Mouse (Mus musculus) liver, adult 2 months (tissue): ENCODE results near the gene Eif2d. TPM values are rescaled to one million over a fixed set of nuclear protein-coding genes. Genes with fewer than 3 reads are reported as not detected.

Source experiments
- DNase-seq: peaks from one replicate; pipeline ENCODE4 v3.0.0-alpha.2; 2011; ENCODE audit warnings: low read depth, low spot score; ENCODE audit errors: extremely low read depth
- H3K27ac ChIP-seq: fragments of 200-500 bp; replicated peaks from 2 replicates; pipeline ENCODE4 v1.5.1; 2012; ENCODE audit warnings: low read depth, mild to moderate bottlenecking, control low read depth, inconsistent platforms, low read length; ENCODE audit not compliant: insufficient read depth
- H3K27me3 ChIP-seq: fragments of 200-500 bp; 2 replicates; pipeline ENCODE4 v1.6.1; 2012; ENCODE audit warnings: mild to moderate bottlenecking, moderate library complexity, low read length, inconsistent platforms; ENCODE audit not compliant: control insufficient read depth, insufficient read depth
- H3K36me3 ChIP-seq: fragments of 200-500 bp; 2 replicates; pipeline ENCODE4 v1.6.1; 2012; ENCODE audit warnings: low read length, inconsistent platforms; ENCODE audit not compliant: control insufficient read depth, insufficient read depth
- H3K4me1 ChIP-seq: fragments of 200-500 bp; 2 replicates; pipeline ENCODE4 v1.6.1; 2011; ENCODE audit warnings: low read length; ENCODE audit not compliant: control insufficient read depth, insufficient read depth
- H3K4me3 ChIP-seq: fragments of 200-500 bp; 2 replicates; pipeline ENCODE4 v1.5.1; 2011; ENCODE audit warnings: low read depth, mild to moderate bottlenecking, control low read depth, low read length, moderate library complexity; ENCODE audit not compliant: insufficient read depth
- H3K79me2 ChIP-seq: fragments of 200-500 bp; 2 replicates; pipeline ENCODE4 v1.6.1; 2012; ENCODE audit warnings: inconsistent platforms, mild to moderate bottlenecking, low read length, moderate library complexity; ENCODE audit not compliant: control insufficient read depth, insufficient read depth
- H3K9ac ChIP-seq: fragments of 200-500 bp; 2 replicates; pipeline ENCODE4 v1.6.1; 2012; ENCODE audit warnings: low read depth, mild to moderate bottlenecking, control low read depth, inconsistent platforms, low read length
- CTCF ChIP-seq: fragments of 200-500 bp; IDR thresholded peaks from 2 replicates; pipeline ENCODE4 v1.5.1; 2011; ENCODE audit warnings: low read depth, low read length, control low read depth
- POLR2A ChIP-seq: fragments of 200-500 bp; IDR thresholded peaks from 2 replicates; pipeline ENCODE4 v1.6.1; 2011; ENCODE audit warnings: low read length, control low read depth; ENCODE audit not compliant: insufficient read depth; ENCODE audit errors: extremely low read depth
- whole genome bisulfite sequencing: fragments of 180-500 bp; shearing (Covaris S2); methylation state at CpG from one replicate; pipeline ENCODE4 v1.1.7; 2018; 5-methylcytosine and 5-hydroxymethylcytosine counted together
- polyA plus RNA-seq: library from polyadenylated mRNA; depleted of rRNA; stranded (reverse); fragments of >200 nt; gene quantifications from 2 replicates; pipeline ENCODE4 v1.2.3, GENCODE M21; 2012
- total RNA-seq: library from RNA; depleted of rRNA; stranded (reverse); fragments of >200 nt; gene quantifications from 2 replicates; pipeline ENCODE4 v1.2.3, GENCODE M21; 2014

The Eif2d gene
- total and polyA plus RNA-seq, 2 experiments, result 20.9 to 28.9 TPM

GRCm38 (mm10) chr1:131193746-131194145, 40.8 kb downstream of the Eif2d start:
- no peak for DNase-seq
- H3K36me3 ChIP-seq, result no peaks in the 10 kb centered on the region
- WGBS, result 51% methylated on average over 3 of the region's 3 CpGs
- peaks cover 13% of the 10 kb centered on the region; the same call in 1 of the 2 replicates for H3K79me2 ChIP-seq
- no peak overlapping the region for H3K4me3 ChIP-seq
- H3K27ac ChIP-seq, result no peak overlapping the region
- H3K4me1 ChIP-seq, result peaks cover 3% of the 10 kb centered on the region
- TF ChIP-seq POLR2A (no peak), CTCF (no peak)
- H3K27me3 ChIP-seq, result no peaks in the 10 kb centered on the region
- no peak overlapping the region for H3K9ac ChIP-seq

DNA sequence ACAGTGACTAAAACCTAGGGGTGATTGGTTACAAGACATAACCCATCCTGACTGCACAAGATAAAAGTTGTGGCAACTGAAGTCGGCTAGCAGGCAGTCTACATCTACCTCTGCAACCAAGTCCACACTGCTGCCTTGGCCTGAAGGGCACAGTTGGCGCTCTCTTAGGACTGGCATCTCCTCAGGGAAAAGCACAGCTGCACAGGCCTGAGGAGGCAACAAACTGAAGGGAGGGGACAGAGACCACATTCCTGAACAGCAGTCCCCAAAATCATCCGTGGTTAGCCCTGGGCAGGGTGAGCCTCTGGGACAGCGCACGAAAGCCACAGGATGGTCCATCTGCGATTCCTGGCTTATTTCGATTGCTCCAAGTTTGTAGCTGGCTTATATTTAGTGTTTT, 42.7 kb downstream of the Eif2d start:
- no peak for DNase-seq
- no peak for TF ChIP-seq POLR2A
- TF ChIP-seq CTCF, result no peak
- H3K79me2 ChIP-seq, result peaks cover 13% of the 10 kb centered on the region; the same call in 1 of the 2 replicates
- no peaks in the 10 kb centered on the region for H3K27me3 ChIP-seq
- H3K9ac ChIP-seq, result no peak overlapping the region
- no peak overlapping the region for H3K4me3 ChIP-seq
- H3K27ac ChIP-seq, result no peak overlapping the region
- H3K4me1 ChIP-seq, result peaks cover 8% of the 10 kb centered on the region
- no peaks in the 10 kb centered on the region for H3K36me3 ChIP-seq
- WGBS, result 75% methylated on average over 7 of the region's 7 CpGs

DNA sequence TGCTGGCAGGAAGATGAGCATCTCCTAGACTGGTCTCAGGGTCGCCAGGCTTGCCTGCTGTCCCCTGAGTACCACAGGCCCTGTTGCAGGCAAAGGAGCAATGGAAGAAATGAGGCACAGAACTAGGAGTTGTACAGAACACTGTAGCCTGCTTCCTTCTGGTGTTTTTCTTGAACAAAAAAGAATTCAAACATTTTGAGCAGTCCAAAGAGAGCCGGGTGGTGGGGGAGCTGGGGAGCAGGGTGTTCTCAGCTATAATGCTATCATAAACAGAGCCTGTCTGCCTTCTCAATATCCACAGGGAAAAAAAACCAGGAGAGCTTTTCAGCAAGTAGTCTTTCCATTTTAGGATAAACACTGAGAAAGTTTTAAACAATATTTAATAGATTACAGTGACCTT, 43.1 kb downstream of the Eif2d start:
- Histone ChIP-seq H3K4me3 (no peak overlapping the region), H3K27me3 (no peaks in the 10 kb centered on the region), H3K9ac (no peak overlapping the region), H3K4me1 (peaks cover 8% of the 10 kb centered on the region), H3K36me3 (no peaks in the 10 kb centered on the region), H3K79me2 (peaks cover 13% of the 10 kb centered on the region; the same call in 1 of the 2 replicates), H3K27ac (no peak overlapping the region)
- no peak for DNase-seq
- TF ChIP-seq POLR2A, result no peak
- no peak for TF ChIP-seq CTCF
- 72% methylated on average over 2 of the region's 2 CpGs for WGBS

- H3K36me3 ChIP-seq, result no peaks in the 10 kb centered on the region
- 28% methylated on average over 9 of the region's 9 CpGs for WGBS
- no peaks in the 10 kb centered on the region for H3K27me3 ChIP-seq
- TF ChIP-seq POLR2A (no peak), CTCF (no peak)
- H3K4me3 ChIP-seq, result no peak overlapping the region
- peak; percentile 70 for DNase-seq
- H3K27ac ChIP-seq, result peak overlapping the region; percentile 82
- peak overlapping the region; percentile 31; the same call in 1 of the 2 replicates for H3K9ac ChIP-seq
- H3K79me2 ChIP-seq, result peaks cover 9% of the 10 kb centered on the region; the same call in 1 of the 2 replicates
- H3K4me1 ChIP-seq, result peaks cover 8% of the 10 kb centered on the region
Observed at GRCm38 (mm10) chr1:131198417-131198960, 45.5 kb downstream of the Eif2d start.

DNA sequence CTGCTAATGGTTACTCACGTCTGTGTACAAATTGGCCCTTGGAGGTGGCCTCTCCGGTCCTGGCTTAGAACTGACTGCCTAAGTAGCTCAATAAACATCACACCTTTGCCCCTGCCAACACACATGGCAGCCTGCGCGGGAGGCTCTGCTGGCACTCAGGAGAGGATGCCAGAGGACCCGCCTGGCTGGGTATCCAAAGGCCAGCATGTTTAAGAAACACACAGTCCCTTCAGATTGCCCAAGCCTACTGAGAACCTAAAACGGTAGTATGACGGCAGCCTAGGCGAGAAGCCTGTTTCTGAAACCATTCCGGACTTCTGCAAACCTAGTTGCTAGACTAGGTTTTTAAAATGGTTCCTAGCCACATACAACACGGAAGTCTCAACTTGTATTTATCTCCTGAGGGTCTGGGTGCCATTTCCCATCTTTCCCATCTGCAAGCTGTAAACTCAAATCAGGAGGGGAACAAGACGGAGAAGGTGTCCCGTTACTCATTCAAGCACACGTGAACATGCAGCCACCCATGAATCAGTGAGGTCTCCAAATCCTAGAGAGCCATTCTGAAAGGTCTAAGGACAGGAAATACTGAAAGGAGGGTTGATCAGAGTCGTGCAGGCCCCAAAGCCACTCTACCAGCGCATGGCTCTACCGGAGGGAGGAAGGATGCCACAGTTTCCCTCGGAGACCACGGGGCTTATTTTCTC, 46.3 kb downstream of the Eif2d start:
- Histone ChIP-seq H3K79me2 (peaks cover 7% of the 10 kb centered on the region; the same call in 1 of the 2 replicates), H3K27me3 (no peaks in the 10 kb centered on the region), H3K9ac (peak overlapping the region; percentile 40; the same call in 1 of the 2 replicates), H3K4me3 (peak overlapping the region; percentile 57), H3K27ac (peak overlapping the region; percentile 82), H3K36me3 (no peaks in the 10 kb centered on the region), H3K4me1 (peaks cover 8% of the 10 kb centered on the region)
- DNase-seq, result peak; percentile 90
- no peak for TF ChIP-seq POLR2A
- no peak for TF ChIP-seq CTCF
- WGBS, result 56% methylated on average over 18 of the region's 18 CpGs

- H3K4me1 ChIP-seq, result peaks cover 8% of the 10 kb centered on the region
- peak overlapping the region; percentile 57 for H3K4me3 ChIP-seq
- WGBS, result 76% methylated on average over 12 of the region's 12 CpGs
- H3K79me2 ChIP-seq, result 0 out of 2 replicates have a peak, but pooled peaks cover 2% of the 10 kb centered on the region
- no peaks in the 10 kb centered on the region for H3K36me3 ChIP-seq
- H3K27me3 ChIP-seq, result no peaks in the 10 kb centered on the region
- peak; percentile 33 for DNase-seq
- no peak for TF ChIP-seq CTCF
- TF ChIP-seq POLR2A, result no peak
- peak overlapping the region; percentile 82 for H3K27ac ChIP-seq
- H3K9ac ChIP-seq, result peak overlapping the region; percentile 40
Observed at GRCm38 (mm10) chr1:131199976-131200375, 47.0 kb downstream of the Eif2d start.
